Mouse (Mus musculus): ENCODE data around the gene Gart. TPM values are rescaled to one million over a fixed set of nuclear protein-coding genes. Genes with fewer than 3 reads are reported as not detected.

The Gart gene
- total and polyA plus RNA-seq, 3 experiments, result 356 to 722 (median 517) TPM

- TF ChIP-seq MYC (IDR thresholded peaks at IDR 0.05; ENCODE audit: low read depth, low read length), result no peak
These were observed 25.8 kb downstream of the Gart start (continued) for GRCm38 (mm10) chr16:91620991-91621390.

GRCm38 (mm10) chr16:91620185-91620584, 26.6 kb downstream of the Gart start:
- Histone ChIP-seq H3K27ac (ENCODE audit: insufficient read depth, low read depth) (peak overlapping the region; percentile 2; the same call in 1 of the 2 replicates), H3K9me3 (replicated peaks; ENCODE audit: low read length) (no peaks in the 10 kb centered on the region), H3K4me2 (ENCODE audit: insufficient read depth, low read depth, poor library complexity, severe bottlenecking) (no peak overlapping the region), H3K36me3 (replicated peaks in 1 of 2; ENCODE audit: control insufficient read depth in 1 of 2, insufficient read depth in 1 of 2, low read length in 1 of 2) (peaks cover 51 to 57% of the 10 kb centered on the region in 2 experiments), H3K4me3 (replicated peaks in 1 of 3; ENCODE audit: low read depth in 2 of 3, low read length in 2 of 3, poor library complexity in 1 of 3) (no peak overlapping the region), H3K9ac (ENCODE audit: insufficient read depth, low read depth) (no peak overlapping the region), H3K79me2 (replicated peaks; ENCODE audit: control insufficient read depth, extremely low read depth, insufficient read depth, poor library complexity, severe bottlenecking) (no peaks in the 10 kb centered on the region), H3K27me3 (replicated peaks) (no peaks in the 10 kb centered on the region), H3K4me1 (ENCODE audit: control insufficient read depth in 1 of 2, insufficient read depth in 2 of 2) (peaks cover 5 to 26% of the 10 kb centered on the region in 2 experiments; a peak in 3 of 4 replicates)
- in situ Hi-C loops (cut with MboI; ENCODE audit: low pct_ligation_motif_present, low pct_unique_long_range_greater_than_20kb, low sequenced_read_pairs), result no loop called here
- dilution Hi-C loops (cut with MboI; ENCODE audit: extremely low pct_ligation_motif_present, extremely low pct_unique_long_range_greater_than_20kb, low sequenced_read_pairs), result no loop called here
- DNase-seq (ENCODE audit: extremely low read depth), result peak; percentile 79
- peak; percentile 100 for TF ChIP-seq MAFK (IDR thresholded peaks at IDR 0.05; ENCODE audit: insufficient replicate concordance, low read length)
- peak; percentile 64; the same call in 1 of the 2 replicates for TF ChIP-seq POLR2AphosphoS2 (IDR thresholded peaks at IDR 0.05; ENCODE audit: low read depth, low read length)
- no peak for TF ChIP-seq BHLHE40 (IDR thresholded peaks at IDR 0.05; ENCODE audit: low read depth, low read length)
- peak; percentile 9; the same call in 1 of the 2 replicates for TF ChIP-seq HCFC1 (IDR thresholded peaks at IDR 0.05; ENCODE audit: low read depth, low read length)
- TF ChIP-seq ETS1 (conservative IDR thresholded peaks at IDR 0.05; ENCODE audit: low read depth, low read length), result peak; percentile 78
- TF ChIP-seq ZC3H11A (IDR thresholded peaks at IDR 0.05; ENCODE audit: low read depth, low read length), result no peak
- TF ChIP-seq POLR2A (IDR thresholded peaks at IDR 0.05; ENCODE audit: low read depth, low read length), result peak; percentile 23; the same call in 1 of the 2 replicates
- no peak for TF ChIP-seq CHD1 (IDR thresholded peaks at IDR 0.05; ENCODE audit: low read depth, low read length)

GRCm38 (mm10) chr16:91618511-91619501, 27.9 kb downstream of the Gart start, which contains the start of gene Dnajc28:
TSS of gene Dnajc28 (minus strand) at chr16:91619026.
- Histone ChIP-seq H3K4me1 (ENCODE audit: control insufficient read depth in 1 of 2, insufficient read depth in 2 of 2) (peaks cover 5 to 26% of the 10 kb centered on the region in 2 experiments; a peak in 3 of 4 replicates), H3K79me2 (replicated peaks; ENCODE audit: control insufficient read depth, extremely low read depth, insufficient read depth, poor library complexity, severe bottlenecking) (no peaks in the 10 kb centered on the region), H3K4me3 (replicated peaks in 1 of 3; ENCODE audit: low read depth in 2 of 3, low read length in 2 of 3, poor library complexity in 1 of 3) (peak within 1 kb of the TSS; percentile 49 to 70 (median 67)), H3K4me2 (ENCODE audit: insufficient read depth, low read depth, poor library complexity, severe bottlenecking) (peak within 1 kb of the TSS; percentile 53), H3K9me3 (replicated peaks; ENCODE audit: low read length) (no peaks in the 10 kb centered on the region), H3K9ac (ENCODE audit: insufficient read depth, low read depth) (peak within 1 kb of the TSS; percentile 39), H3K27me3 (replicated peaks) (no peaks in the 10 kb centered on the region), H3K36me3 (replicated peaks in 1 of 2; ENCODE audit: control insufficient read depth in 1 of 2, insufficient read depth in 1 of 2, low read length in 1 of 2) (peaks cover 39 to 44% of the 10 kb centered on the region in 2 experiments), H3K27ac (ENCODE audit: insufficient read depth, low read depth) (no peak within 1 kb of the TSS)
- TF ChIP-seq TCF12 (IDR thresholded peaks at IDR 0.05; ENCODE audit: low read depth, low read length) (0 out of 2 replicates have a peak, but pooled peaks have one; percentile 28), SMC3 (IDR thresholded peaks at IDR 0.05; ENCODE audit: low read depth, low read length) (0 out of 2 replicates have a peak, but pooled peaks have one; percentile 2), MXI1 (IDR thresholded peaks at IDR 0.05; ENCODE audit: low read depth, low read length) (peak; percentile 62), MYC (IDR thresholded peaks at IDR 0.05; ENCODE audit: low read depth, low read length) (no peak), MAX (IDR thresholded peaks at IDR 0.05; ENCODE audit: low read length) (peak; percentile 28; the same call in 1 of the 2 replicates), IRF4 (IDR thresholded peaks at IDR 0.05; ENCODE audit: low read depth, low read length) (peak; percentile 36; the same call in 1 of the 2 replicates), GABPA (IDR thresholded peaks at IDR 0.05; ENCODE audit: insufficient replicate concordance, low read depth, low read length) (peak; percentile 33; the same call in 1 of the 2 replicates), MEF2A (IDR thresholded peaks at IDR 0.05; ENCODE audit: borderline replicate concordance, low read depth, low read length) (no peak), JUN (IDR thresholded peaks at IDR 0.05; ENCODE audit: insufficient read depth, low read depth, low read length) (no peak), CHD1 (IDR thresholded peaks at IDR 0.05; ENCODE audit: low read depth, low read length) (no peak), HCFC1 (IDR thresholded peaks at IDR 0.05; ENCODE audit: low read depth, low read length) (peak; percentile 99), KAT2A (IDR thresholded peaks at IDR 0.05; ENCODE audit: insufficient replicate concordance, low read length) (peak; percentile 90; the same call in 1 of the 2 replicates), NRF1 (IDR thresholded peaks at IDR 0.05; ENCODE audit: low read depth, low read length) (peak; percentile 9; the same call in 1 of the 2 replicates), ELF1 (IDR thresholded peaks at IDR 0.05; ENCODE audit: low read depth, low read length) (peak; percentile 62), POLR2A (IDR thresholded peaks at IDR 0.05; ENCODE audit: low read depth, low read length) (peak; percentile 51; the same call in 1 of the 2 replicates), USF2 (conservative IDR thresholded peaks at IDR 0.05; ENCODE audit: low read depth, low read length) (no peak), SIN3A (IDR thresholded peaks at IDR 0.05; ENCODE audit: low read length) (peak; percentile 88)
- peak; percentile 69 for DNase-seq (ENCODE audit: extremely low read depth)
- dilution Hi-C loops (cut with MboI; ENCODE audit: extremely low pct_ligation_motif_present, extremely low pct_unique_long_range_greater_than_20kb, low sequenced_read_pairs) (no loop called here), in situ Hi-C loops (cut with MboI; ENCODE audit: low pct_ligation_motif_present, low pct_unique_long_range_greater_than_20kb, low sequenced_read_pairs) (no loop called here)
